9 mouse cellular contexts compared by ENCODE assay signal in the genomic region with DNA sequence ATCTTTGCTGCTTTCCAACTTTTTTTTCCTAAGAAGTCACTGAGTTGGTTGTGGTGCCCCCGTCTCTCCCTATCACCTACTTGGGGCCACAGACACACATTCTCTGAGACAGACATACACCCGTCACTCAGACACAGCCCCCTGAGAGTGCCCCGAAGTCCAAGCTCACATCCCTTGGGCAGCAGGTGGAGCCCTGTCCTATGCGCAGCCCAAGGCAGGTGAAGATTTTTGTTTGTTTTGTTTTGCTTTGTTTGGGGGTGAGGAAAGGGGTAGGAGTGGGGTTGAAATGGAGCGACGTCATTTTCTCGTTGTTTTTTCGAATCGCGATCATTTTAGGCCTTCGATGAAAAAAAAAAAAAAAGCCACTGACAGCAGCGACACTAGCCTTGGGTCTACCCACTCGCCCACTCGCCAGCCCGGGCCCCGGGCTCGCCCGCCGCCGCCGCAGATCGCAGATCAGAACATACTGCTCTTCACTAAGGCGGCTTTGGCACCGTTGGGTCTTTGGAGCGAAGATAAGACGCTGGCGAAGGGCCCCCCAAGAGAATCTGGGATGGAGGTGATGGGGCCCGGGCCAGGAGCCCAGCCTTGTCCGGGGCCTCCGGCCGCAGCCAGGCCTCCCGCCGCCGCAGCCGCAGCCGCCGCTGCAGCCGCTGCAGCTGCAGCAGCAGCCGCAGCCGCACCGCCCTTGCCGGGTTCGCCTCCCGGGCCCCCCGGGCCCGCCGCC. TPM values are rescaled to one million over a fixed set of nuclear protein-coding genes. Genes with fewer than 3 reads are reported as not detected.
DNase-seq lines count a peak whose midpoint lies in the region; ATAC-seq and TF ChIP-seq lines count a peak whose summit lies in the region.
"Had no signal": no experiment of that assay in that cellular context is flagged by ENCODE, and none has a peak within 500 bp of the region (broad histone marks: within the 10 kb centered on the region; RNA-seq: fewer than 3 reads in every experiment).

No protein-coding gene starts in this region.

- H3K4me3 ChIP-seq in midbrain, embryonic 10.5 days = peak overlapping the region; percentile 51
- no peak overlapping the region for H3K4me3 ChIP-seq in midbrain, postnatal 0 days (ENCODE audit: low read depth, low read length)
- H3K4me3 ChIP-seq in intestine, embryonic 16.5 days (ENCODE audit: low read length) = peak overlapping the region; percentile 45

- no peak overlapping the region for H3K27ac ChIP-seq in midbrain, embryonic 10.5 days (replicated peaks)
- no peak overlapping the region for H3K27ac ChIP-seq in midbrain, postnatal 0 days (ENCODE audit: low read depth, low read length)
- peak overlapping the region; percentile 13 for H3K27ac ChIP-seq in intestine, embryonic 16.5 days (ENCODE audit: low read length)
- H3K27ac ChIP-seq: macrophage had no signal

- peak; percentile 9 to 33 for DNase-seq in adrenal gland, adult 18-20 months (ENCODE audit: low spot score in 2 of 2)
- no peak for DNase-seq in adrenal gland, postnatal 4 days (ENCODE audit: low spot score in 2 of 2)
- DNase-seq in midbrain, embryonic 10.5 days (ENCODE audit: low spot score) = peak; percentile 71
- DNase-seq in midbrain, postnatal 0 days (ENCODE audit: low spot score) = no peak
- DNase-seq in retina, embryonic 14.5 days (ENCODE audit: low spot score) = peak; percentile 37
- no peak for DNase-seq in ovary, postnatal 36 days (ENCODE audit: low spot score)
- DNase-seq in cerebellum, adult 9-10 months = no peak

- H3K9ac ChIP-seq in midbrain, postnatal 0 days (replicated peaks; ENCODE audit: low read length, poor library complexity, severe bottlenecking) = no peak overlapping the region
- peak overlapping the region; percentile 48; the same call in 1 of the 2 replicates for H3K9ac ChIP-seq in intestine, embryonic 16.5 days (ENCODE audit: low read depth, low read length)

- H3K36me3 ChIP-seq in midbrain, embryonic 10.5 days = no peaks in the 10 kb centered on the region
- no peaks in the 10 kb centered on the region for H3K36me3 ChIP-seq in midbrain, postnatal 0 days (ENCODE audit: insufficient read depth, low read length)
- H3K36me3 ChIP-seq in intestine, embryonic 16.5 days (ENCODE audit: control insufficient read depth, insufficient read depth, low read length) = no peaks in the 10 kb centered on the region

- TF ChIP-seq CTCF in midbrain, postnatal 0 days (IDR thresholded peaks at IDR 0.05) = no peak

- WGBS in midbrain, embryonic 10.5 days = under 1% methylated on average over 47 of the region's 47 CpGs
- 1% methylated on average over 36 of the region's 47 CpGs for WGBS in midbrain, postnatal 0 days
- 1% methylated on average over 44 of the region's 47 CpGs for WGBS in intestine, embryonic 16.5 days

- peaks cover 17% of the 10 kb centered on the region for H3K4me1 ChIP-seq in midbrain, embryonic 10.5 days
- H3K4me1 ChIP-seq in midbrain, postnatal 0 days (ENCODE audit: insufficient read depth, low read length) = no peaks in the 10 kb centered on the region
- peaks cover 6% of the 10 kb centered on the region; the same call in 1 of the 2 replicates for H3K4me1 ChIP-seq in intestine, embryonic 16.5 days (ENCODE audit: control insufficient read depth, insufficient read depth, low read length)

- H3K9me3 ChIP-seq in midbrain, embryonic 10.5 days (replicated peaks) = no peaks in the 10 kb centered on the region
- no peaks in the 10 kb centered on the region for H3K9me3 ChIP-seq in midbrain, postnatal 0 days (ENCODE audit: low read length)
- no peaks in the 10 kb centered on the region for H3K9me3 ChIP-seq in intestine, embryonic 16.5 days (ENCODE audit: control insufficient read depth, low read length)

- ATAC-seq in midbrain, postnatal 0 days (ENCODE audit: low FRiP score) = no peak
- ATAC-seq in intestine, embryonic 16.5 days = no peak

- peaks cover 100% of the 10 kb centered on the region for H3K27me3 ChIP-seq in midbrain, embryonic 10.5 days (ENCODE audit: low read depth, poor library complexity, severe bottlenecking)
- H3K27me3 ChIP-seq in midbrain, postnatal 0 days (ENCODE audit: insufficient read depth, low read length) = peaks cover 64% of the 10 kb centered on the region
- peaks cover 70% of the 10 kb centered on the region for H3K27me3 ChIP-seq in intestine, embryonic 16.5 days (replicated peaks; ENCODE audit: control insufficient read depth, insufficient read depth, low read length)

- no peak overlapping the region for H3K4me2 ChIP-seq in midbrain, postnatal 0 days (ENCODE audit: low read depth, low read length, poor library complexity, severe bottlenecking)
- H3K4me2 ChIP-seq in intestine, embryonic 16.5 days (ENCODE audit: low read depth, low read length) = peak overlapping the region; percentile 48

RNA-seq across cellular contexts. Expression of a gene that starts 3.3 kb away (rescaled TPM):
- 10 to 100 TPM; 15.6 to 17.2 TPM for total RNA-seq in adrenal gland, adult 18-20 months (2021)
- total RNA-seq in adrenal gland, postnatal 4 days (2021) = 10 to 100 TPM; 31.3 to 36.3 TPM
- 3.3 and 4.5 TPM in 2 replicates for polyA plus RNA-seq in midbrain, embryonic 10.5 days (2016; fragmentation: Nextera tagmentation; extraction: Ambion mirVana)
- total RNA-seq in midbrain, postnatal 0 days (2014; rRNA removed) = 0.99 and 3.1 TPM in 2 replicates
- 0.20 and 0.21 TPM in 2 replicates for polyA plus RNA-seq in midbrain, postnatal 0 days (2015; fragmentation: Nextera tagmentation; extraction: Ambion mirVana)
- polyA plus RNA-seq in intestine, embryonic 16.5 days (2015; fragmentation: Nextera tagmentation; extraction: Ambion mirVana) = 13.8 and 15.9 TPM in 2 replicates
- polyA plus RNA-seq: macrophage had no signal

Comparison
In these comparisons a context has a peak if more than half of its experiments do, and no peak if none do; other contexts are left out.
1. DNase-seq: peak in adrenal gland, adult 18-20 months (2 of 2), midbrain, embryonic 10.5 days (single experiment) and retina, embryonic 14.5 days (single experiment); none in adrenal gland, postnatal 4 days (0 of 2), midbrain, postnatal 0 days (single experiment), ovary, postnatal 36 days (single experiment) and cerebellum, adult 9-10 months (single experiment).